Mouse (Mus musculus) liver, embryonic 13.5 days (tissue): Measurements from ENCODE around the gene 1700003E16Rik. TPM values are rescaled to one million over a fixed set of nuclear protein-coding genes. Genes with fewer than 3 reads are reported as not detected.
A peak's percentile ranks its signal among the peaks of the same experiment; 100 is the strongest.

Source experiments
- ATAC-seq: fragments of 200-750 bp; cut with Nextera tagmentation; 2 replicates; pipeline ENCODE4 v1.8.0; 2017; ENCODE audit warnings: low read depth, mild to moderate bottlenecking, moderate number of reproducible peaks, moderate library complexity
- DNase-seq: peaks from one replicate; pipeline ENCODE4 v3.0.0; 2022
- H3K27ac ChIP-seq: fragments of 300-500 bp; sonication (generic); 2 replicates; pipeline ENCODE4 v1.5.1; 2015; ENCODE audit warnings: moderate library complexity, mild to moderate bottlenecking, inconsistent platforms
- H3K27me3 ChIP-seq: fragments of 300-500 bp; sonication (generic); 2 replicates; pipeline ENCODE4 v1.6.1; 2015; ENCODE audit warnings: mild to moderate bottlenecking, inconsistent platforms
- H3K36me3 ChIP-seq: fragments of 300-500 bp; sonication (generic); 2 replicates; pipeline ENCODE4 v1.6.1; 2015; ENCODE audit warnings: mild to moderate bottlenecking, inconsistent platforms
- H3K4me1 ChIP-seq: fragments of 300-500 bp; sonication (generic); replicated peaks from 2 replicates; pipeline ENCODE4 v1.6.1; 2015; ENCODE audit warnings: inconsistent platforms
- H3K4me2 ChIP-seq: fragments of 300-500 bp; sonication (generic); 2 replicates; pipeline ENCODE4 v1.6.1; 2015; ENCODE audit warnings: inconsistent platforms, mild to moderate bottlenecking, moderate library complexity
- H3K4me3 ChIP-seq: fragments of 300-500 bp; sonication (generic); replicated peaks from 2 replicates; pipeline ENCODE4 v1.5.1; 2015; ENCODE audit warnings: mild to moderate bottlenecking, inconsistent platforms
- H3K9ac ChIP-seq: fragments of 300-500 bp; sonication (generic); 2 replicates; pipeline ENCODE4 v1.6.1; 2015; ENCODE audit warnings: mild to moderate bottlenecking, inconsistent platforms
- H3K9me3 ChIP-seq: fragments of 300-500 bp; sonication (generic); replicated peaks from 2 replicates; pipeline ENCODE4 v1.6.1; 2016; ENCODE audit warnings: inconsistent platforms
- WGBS: fragments of 180-500 bp; shearing (Covaris S2); methylation state at CpG from one replicate; pipeline ENCODE4 v1.1.7; 2015; ENCODE audit not compliant: insufficient replicate concordance; 5-methylcytosine and 5-hydroxymethylcytosine counted together
- polyA plus RNA-seq: library from polyadenylated mRNA; unstranded; fragments of >200 nt; fragmentation: Nextera tagmentation; extraction: Ambion mirVana; gene quantifications from 2 replicates; pipeline ENCODE4 v1.2.1, GENCODE M21; 2015

The 1700003E16Rik gene
- polyA plus RNA-seq, 1 experiment from 2014 or later, result 0.15 TPM

GRCm38 (mm10) chr6:83180605-83181004, 24.4 kb downstream of the 1700003E16Rik start:
- DNase-seq, result no peak
- no peak for ATAC-seq
- peaks cover 24% of the 10 kb centered on the region for H3K4me1 ChIP-seq
- H3K4me3 ChIP-seq, result no peak overlapping the region
- H3K9ac ChIP-seq, result no peak overlapping the region
- no peaks in the 10 kb centered on the region for H3K27me3 ChIP-seq
- H3K36me3 ChIP-seq, result peaks cover 31% of the 10 kb centered on the region
- WGBS, result 71% methylated on average over 6 of the region's 6 CpGs
- H3K27ac ChIP-seq, result no peak overlapping the region
- no peaks in the 10 kb centered on the region for H3K9me3 ChIP-seq
- no peak overlapping the region for H3K4me2 ChIP-seq

- DNase-seq, result no peak
- 74% methylated on average over 3 of the region's 3 CpGs for WGBS
- Histone ChIP-seq H3K9ac (no peak overlapping the region), H3K4me3 (no peak overlapping the region), H3K4me2 (no peak overlapping the region), H3K4me1 (peaks cover 18% of the 10 kb centered on the region), H3K27ac (no peak overlapping the region), H3K27me3 (no peaks in the 10 kb centered on the region), H3K9me3 (no peaks in the 10 kb centered on the region), H3K36me3 (peaks cover 41% of the 10 kb centered on the region)
- no peak for ATAC-seq
Measured at GRCm38 (mm10) chr6:83184858-83185435, 28.7 kb downstream of the 1700003E16Rik start.

GRCm38 (mm10) chr6:83185895-83186861, 30.0 kb downstream of the 1700003E16Rik start:
- Histone ChIP-seq H3K36me3 (peaks cover 53% of the 10 kb centered on the region), H3K4me2 (no peak overlapping the region), H3K4me3 (no peak overlapping the region), H3K9me3 (no peaks in the 10 kb centered on the region), H3K27ac (no peak overlapping the region), H3K9ac (no peak overlapping the region), H3K27me3 (no peaks in the 10 kb centered on the region), H3K4me1 (peaks cover 18% of the 10 kb centered on the region)
- WGBS, result 23% methylated on average over 25 of the region's 25 CpGs
- ATAC-seq, result peak; percentile 72
- DNase-seq, result peak; percentile 37

- Histone ChIP-seq H3K9ac (no peak overlapping the region), H3K4me1 (peaks cover 18% of the 10 kb centered on the region), H3K27ac (no peak overlapping the region), H3K27me3 (no peaks in the 10 kb centered on the region), H3K9me3 (no peaks in the 10 kb centered on the region), H3K4me2 (no peak overlapping the region), H3K36me3 (peaks cover 61% of the 10 kb centered on the region), H3K4me3 (no peak overlapping the region)
- WGBS, result 60% methylated on average over 2 of the region's 2 CpGs
- DNase-seq (no peak), ATAC-seq (no peak)
Measured at GRCm38 (mm10) chr6:83186946-83187345, 30.7 kb downstream of the 1700003E16Rik start.

GRCm38 (mm10) chr6:83193571-83193970, 37.4 kb downstream of the 1700003E16Rik start:
- DNase-seq, result no peak
- Histone ChIP-seq H3K4me2 (no peak overlapping the region), H3K4me3 (no peak overlapping the region), H3K27ac (no peak overlapping the region), H3K9me3 (no peaks in the 10 kb centered on the region), H3K4me1 (peaks cover 1% of the 10 kb centered on the region), H3K9ac (no peak overlapping the region), H3K27me3 (no peaks in the 10 kb centered on the region), H3K36me3 (peaks cover 99% of the 10 kb centered on the region)
- 87% methylated on average over 7 of the region's 7 CpGs for WGBS
- ATAC-seq, result no peak

- H3K4me3 ChIP-seq, result no peak overlapping the region
- H3K27ac ChIP-seq, result no peak overlapping the region
- H3K9me3 ChIP-seq, result no peaks in the 10 kb centered on the region
- peaks cover 72% of the 10 kb centered on the region for H3K36me3 ChIP-seq
- ATAC-seq (no peak), DNase-seq (no peak)
- 70% methylated on average over 15 of the region's 15 CpGs for WGBS
- no peak overlapping the region for H3K9ac ChIP-seq
- no peaks in the 10 kb centered on the region for H3K27me3 ChIP-seq
- no peak overlapping the region for H3K4me2 ChIP-seq
- no peaks in the 10 kb centered on the region for H3K4me1 ChIP-seq
Measured at GRCm38 (mm10) chr6:83197345-83198004, 41.3 kb downstream of the 1700003E16Rik start.

- H3K9me3 ChIP-seq, result no peaks in the 10 kb centered on the region
- no peak for DNase-seq
- no peak overlapping the region for H3K4me3 ChIP-seq
- no peak overlapping the region for H3K9ac ChIP-seq
- no peak for ATAC-seq
- H3K4me1 ChIP-seq, result no peaks in the 10 kb centered on the region
- no peak overlapping the region for H3K4me2 ChIP-seq
- no peaks in the 10 kb centered on the region for H3K27me3 ChIP-seq
- H3K36me3 ChIP-seq, result peaks cover 14% of the 10 kb centered on the region
- WGBS, result 66% methylated on average over 4 of the region's 4 CpGs
- no peak overlapping the region for H3K27ac ChIP-seq
Measured at GRCm38 (mm10) chr6:83203320-83203719, 47.1 kb downstream of the 1700003E16Rik start.

- no peak for ATAC-seq
- H3K9ac ChIP-seq, result no peak overlapping the region
- no peaks in the 10 kb centered on the region for H3K4me1 ChIP-seq
- no peak overlapping the region for H3K4me2 ChIP-seq
- no peak overlapping the region for H3K4me3 ChIP-seq
- no peak overlapping the region for H3K27ac ChIP-seq
- no peaks in the 10 kb centered on the region for H3K36me3 ChIP-seq
- DNase-seq, result no peak
- no peaks in the 10 kb centered on the region for H3K27me3 ChIP-seq
- no peaks in the 10 kb centered on the region for H3K9me3 ChIP-seq
- WGBS, result 76% methylated on average over 3 of the region's 3 CpGs
Measured at GRCm38 (mm10) chr6:83205851-83206250, 49.6 kb downstream of the 1700003E16Rik start.

- no peaks in the 10 kb centered on the region for H3K27me3 ChIP-seq
- H3K9ac ChIP-seq, result no peak overlapping the region
- H3K36me3 ChIP-seq, result no peaks in the 10 kb centered on the region
- H3K4me3 ChIP-seq, result no peak overlapping the region
- H3K4me1 ChIP-seq, result no peaks in the 10 kb centered on the region
- ATAC-seq, result no peak
- no peak for DNase-seq
- H3K9me3 ChIP-seq, result no peaks in the 10 kb centered on the region
- H3K27ac ChIP-seq, result no peak overlapping the region
- WGBS, result 68% methylated on average over 11 of the region's 11 CpGs
- H3K4me2 ChIP-seq, result no peak overlapping the region
Measured at GRCm38 (mm10) chr6:83206321-83206720, 50.1 kb downstream of the 1700003E16Rik start.

- DNase-seq, result no peak
- Histone ChIP-seq H3K4me3 (no peak overlapping the region), H3K36me3 (no peaks in the 10 kb centered on the region), H3K4me2 (no peak overlapping the region), H3K9me3 (no peaks in the 10 kb centered on the region), H3K9ac (no peak overlapping the region), H3K4me1 (no peaks in the 10 kb centered on the region), H3K27me3 (no peaks in the 10 kb centered on the region), H3K27ac (no peak overlapping the region)
- WGBS, result 49% methylated on average over 9 of the region's 9 CpGs
- no peak for ATAC-seq
Measured at GRCm38 (mm10) chr6:83207361-83208049, 51.3 kb downstream of the 1700003E16Rik start.

GRCm38 (mm10) chr6:83208050-83208400, 51.8 kb downstream of the 1700003E16Rik start:
- Histone ChIP-seq H3K4me1 (no peaks in the 10 kb centered on the region), H3K9ac (no peak overlapping the region), H3K36me3 (no peaks in the 10 kb centered on the region), H3K9me3 (no peaks in the 10 kb centered on the region), H3K27me3 (no peaks in the 10 kb centered on the region), H3K27ac (no peak overlapping the region), H3K4me3 (no peak overlapping the region), H3K4me2 (no peak overlapping the region)
- no peak for ATAC-seq
- DNase-seq, result no peak
- 71% methylated on average over 2 of the region's 2 CpGs for WGBS
